Mouse (Mus musculus) thymus, adult 18-20 months (tissue): ENCODE data around the gene Xpnpep3.
"Not testable (repeated sequence)": the region's sequence is repeated elsewhere in the genome, so short reads cannot be mapped to it uniquely, and the experiment has no call there.

Experiments
- DNase-seq, 2 experiments: peaks; one replicate each; pipeline ENCODE4 v3.0.0; 2022; ENCODE audit warnings: mixed read lengths in 2 of 2

Xpnpep3 gene

GRCm38 (mm10) chr15:81405008-81405407, 5.1 kb downstream of the Xpnpep3 start:
- DNase-seq: no peak

GRCm38 (mm10) chr15:81408199-81408598, 8.3 kb downstream of the Xpnpep3 start, which contains the start of gene Dnajb7:
Dnajb7 (minus strand) TSS chr15:81408299.
- no peak for DNase-seq

- DNase-seq: peak; percentile 33 to 41
Measured at GRCm38 (mm10) chr15:81416763-81417310, 16.9 kb downstream of the Xpnpep3 start.

GRCm38 (mm10) chr15:81418065-81418464, 18.1 kb downstream of the Xpnpep3 start:
- no peak for DNase-seq

GRCm38 (mm10) chr15:81421454-81421853, 21.5 kb downstream of the Xpnpep3 start:
- DNase-seq: no peak

- no peak for DNase-seq
Measured at GRCm38 (mm10) chr15:81422156-81422681, 22.3 kb downstream of the Xpnpep3 start.

GRCm38 (mm10) chr15:81425311-81425710, 25.4 kb downstream of the Xpnpep3 start:
- no peak for DNase-seq

GRCm38 (mm10) chr15:81427947-81428346, 28.0 kb downstream of the Xpnpep3 start:
- DNase-seq: no peak

- DNase-seq: no peak
Measured at GRCm38 (mm10) chr15:81431195-81431594, 31.3 kb downstream of the Xpnpep3 start.

- no peak for DNase-seq
Measured at GRCm38 (mm10) chr15:81438345-81438744, 38.4 kb downstream of the Xpnpep3 start.

- DNase-seq: no peak
Measured at GRCm38 (mm10) chr15:81439236-81439635, 39.3 kb downstream of the Xpnpep3 start.

- DNase-seq: no peak
Measured at GRCm38 (mm10) chr15:81448463-81448862, 48.5 kb downstream of the Xpnpep3 start.

GRCm38 (mm10) chr15:81461523-81461922, 61.6 kb downstream of the Xpnpep3 start:
- no peak for DNase-seq

GRCm38 (mm10) chr15:81465016-81465660, 65.2 kb downstream of the Xpnpep3 start:
- DNase-seq: no peak

GRCm38 (mm10) chr15:81465901-81466737, 66.2 kb downstream of the Xpnpep3 start, which contains the start of gene Rbx1:
Rbx1 (plus strand) TSS chr15:81466296.
- peak; percentile 98 for DNase-seq

- no peak for DNase-seq
Measured at GRCm38 (mm10) chr15:81466738-81467113, 66.8 kb downstream of the Xpnpep3 start.

- DNase-seq: no peak
Measured at GRCm38 (mm10) chr15:81470735-81471134, 70.8 kb downstream of the Xpnpep3 start.

GRCm38 (mm10) chr15:81472256-81472655, 72.3 kb downstream of the Xpnpep3 start:
- no peak for DNase-seq

- no peak for DNase-seq
Measured at GRCm38 (mm10) chr15:81475654-81476053, 75.7 kb downstream of the Xpnpep3 start.

GRCm38 (mm10) chr15:81476597-81476996, 76.7 kb downstream of the Xpnpep3 start:
- no peak for DNase-seq

- DNase-seq: no peak
Measured at GRCm38 (mm10) chr15:81479446-81480213, 79.7 kb downstream of the Xpnpep3 start.

- DNase-seq: not testable (repeated sequence)
Measured at GRCm38 (mm10) chr15:81480284-81480683, 80.3 kb downstream of the Xpnpep3 start.

GRCm38 (mm10) chr15:81480977-81481379, 81.0 kb downstream of the Xpnpep3 start:
- DNase-seq: peak; percentile 12 to 44
